Mouse (Mus musculus): ENCODE measurements around the gene Ccdc32.
A peak's percentile ranks its signal among the peaks of the same experiment; 100 is the strongest.
"Not testable (repeated sequence)": the region's sequence is repeated elsewhere in the genome, so short reads cannot be mapped to it uniquely, and the experiment has no call there.

Ccdc32 gene

GRCm38 (mm10) chr2:119028941-119029551 lies at the start of gene Ccdc32:
TSS of gene Ccdc32 (minus strand) at chr2:119029393.
- DNase-seq, result peak; percentile 100

GRCm38 (mm10) chr2:119072397-119072796 lies 43.2 kb upstream of the Ccdc32 start:
- no peak for DNase-seq

- no peak for DNase-seq
These were observed 30.9 kb upstream of the Ccdc32 start for GRCm38 (mm10) chr2:119060139-119060538.

GRCm38 (mm10) chr2:119050132-119050650 lies 21.0 kb upstream of the Ccdc32 start:
- DNase-seq, result no peak

GRCm38 (mm10) chr2:119047849-119048248 lies 18.7 kb upstream of the Ccdc32 start:
- no peak for DNase-seq

GRCm38 (mm10) chr2:119046649-119047611 lies 17.7 kb upstream of the Ccdc32 start, which contains the start of gene Knl1:
TSS of gene Knl1 (plus strand) at chr2:119047119.
- peak; percentile 98 for DNase-seq

- no peak for DNase-seq
These were observed 16.0 kb upstream of the Ccdc32 start for GRCm38 (mm10) chr2:119045163-119045562.

- peak; percentile 60 for DNase-seq
These were observed 11.7 kb upstream of the Ccdc32 start for GRCm38 (mm10) chr2:119040882-119041281.

- DNase-seq, result no peak
These were observed 6.2 kb upstream of the Ccdc32 start for GRCm38 (mm10) chr2:119035397-119035745.

- DNase-seq, result peak; percentile 97
These were observed 5.6 kb upstream of the Ccdc32 start, which contains the start of gene Rpusd2 for GRCm38 (mm10) chr2:119034656-119035396. TSS of gene Rpusd2 (plus strand) at chr2:119034790.

- no peak for DNase-seq
These were observed 3.0 kb upstream of the Ccdc32 start for GRCm38 (mm10) chr2:119032191-119032590.

GRCm38 (mm10) chr2:119026951-119027350 lies 2.2 kb downstream of the Ccdc32 start:
- no peak for DNase-seq

GRCm38 (mm10) chr2:119025239-119025616 lies 4.0 kb downstream of the Ccdc32 start:
- DNase-seq, result no peak

- peak; percentile 10 for DNase-seq
These were observed 4.5 kb downstream of the Ccdc32 start for GRCm38 (mm10) chr2:119024536-119025238.

GRCm38 (mm10) chr2:119023154-119023660 lies 6.0 kb downstream of the Ccdc32 start:
- no peak for DNase-seq

- DNase-seq, result no peak
These were observed 9.7 kb downstream of the Ccdc32 start for GRCm38 (mm10) chr2:119019538-119019937.

- no peak for DNase-seq
These were observed 10.1 kb downstream of the Ccdc32 start for GRCm38 (mm10) chr2:119019131-119019530.

GRCm38 (mm10) chr2:119018391-119019122 lies 10.6 kb downstream of the Ccdc32 start:
- DNase-seq, result no peak

GRCm38 (mm10) chr2:119017647-119018046 lies 11.5 kb downstream of the Ccdc32 start:
- no peak for DNase-seq

- not testable (repeated sequence) for DNase-seq
These were observed 12.9 kb downstream of the Ccdc32 start for GRCm38 (mm10) chr2:119016312-119016711.

- DNase-seq, result peak; percentile 31
These were observed 13.5 kb downstream of the Ccdc32 start for GRCm38 (mm10) chr2:119015604-119016180.

Measured in lung, postnatal 36 days (tissue).